Mouse (Mus musculus) heart, embryonic 13.5 days (tissue): Measurements from ENCODE around the gene Ccdc78. TPM values are rescaled to one million over a fixed set of nuclear protein-coding genes. Genes with fewer than 3 reads are reported as not detected.
"Not testable (repeated sequence)": the region's sequence is repeated elsewhere in the genome, so short reads cannot be mapped to it uniquely, and the experiment has no call there.

ENCODE experiments used
- ATAC-seq: fragments of 200-750 bp; cut with Nextera tagmentation; 2 replicates; pipeline ENCODE4 v1.8.0; 2017; ENCODE audit warnings: moderate TSS enrichment; ENCODE audit not compliant: insufficient number of reproducible peaks, low FRiP score, low TSS enrichment; ENCODE audit errors: extremely low read depth
- H3K27ac ChIP-seq: fragments of 300-500 bp; sonication (generic); replicated peaks from 2 replicates; pipeline ENCODE4 v1.5.1; 2015; ENCODE audit warnings: moderate library complexity, mild to moderate bottlenecking, inconsistent platforms
- H3K27me3 ChIP-seq: fragments of 300-500 bp; sonication (generic); replicated peaks from 2 replicates; pipeline ENCODE4 v1.6.1; 2015; ENCODE audit warnings: mild to moderate bottlenecking, inconsistent platforms
- H3K36me3 ChIP-seq: fragments of 300-500 bp; sonication (generic); 2 replicates; pipeline ENCODE4 v1.6.1; 2015; ENCODE audit warnings: mild to moderate bottlenecking, inconsistent platforms
- H3K4me1 ChIP-seq: fragments of 300-500 bp; sonication (generic); 2 replicates; pipeline ENCODE4 v1.6.1; 2015; ENCODE audit warnings: inconsistent platforms
- H3K4me2 ChIP-seq: fragments of 300-500 bp; sonication (generic); 2 replicates; pipeline ENCODE4 v1.6.1; 2015; ENCODE audit warnings: inconsistent platforms, mild to moderate bottlenecking, moderate library complexity
- H3K4me3 ChIP-seq: fragments of 300-500 bp; sonication (generic); 2 replicates; pipeline ENCODE4 v1.5.1; 2015; ENCODE audit warnings: moderate library complexity, mild to moderate bottlenecking, inconsistent platforms
- H3K9ac ChIP-seq: fragments of 300-500 bp; sonication (generic); 2 replicates; pipeline ENCODE4 v1.6.1; 2015; ENCODE audit warnings: inconsistent platforms, mild to moderate bottlenecking, moderate library complexity
- H3K9me3 ChIP-seq: fragments of 300-500 bp; sonication (generic); 2 replicates; pipeline ENCODE4 v1.6.1; 2016; ENCODE audit warnings: inconsistent platforms
- WGBS: fragments of 180-500 bp; shearing (Covaris S2); methylation state at CpG from one replicate; pipeline ENCODE4 v1.1.7; 2015; ENCODE audit warnings: mixed read lengths; 5-methylcytosine and 5-hydroxymethylcytosine counted together
- polyA plus RNA-seq: library from polyadenylated mRNA; unstranded; fragments of >200 nt; fragmentation: Nextera tagmentation; extraction: Ambion mirVana; gene quantifications from 2 replicates; pipeline ENCODE4 v1.2.1, GENCODE M21; 2015

Ccdc78 gene
- polyA plus RNA-seq, 1 experiment from 2014 or later = 0.17 TPM

DNA sequence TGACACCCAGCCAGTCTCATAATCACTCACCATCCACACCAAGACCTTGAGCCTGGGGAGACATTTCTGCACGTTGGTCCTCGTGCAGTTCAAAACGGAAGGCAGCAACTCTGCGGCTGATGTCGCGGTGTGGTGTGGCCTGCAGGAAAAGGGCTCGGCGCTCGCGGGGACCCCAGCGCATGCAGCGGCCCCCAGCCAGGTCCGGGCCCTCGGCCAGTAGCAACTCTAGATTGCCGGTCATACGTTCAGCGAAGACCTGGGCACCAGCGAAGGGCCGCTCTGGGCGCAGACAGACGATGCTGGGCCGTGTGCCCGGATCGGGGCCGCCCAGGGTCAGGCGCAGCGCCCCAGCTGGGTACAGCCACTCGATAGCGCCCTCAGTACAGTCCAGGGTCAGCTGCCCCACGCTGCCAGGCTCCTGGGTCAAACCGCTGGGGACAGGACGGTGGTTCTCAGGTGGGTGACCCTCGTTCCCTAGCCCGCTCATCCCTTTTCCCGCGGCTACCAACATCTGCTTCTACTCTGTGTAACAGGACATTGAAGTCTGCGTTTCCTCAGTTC lies 9.9 kb downstream of the Ccdc78 start:
- Histone ChIP-seq H3K27me3 (no peaks in the 10 kb centered on the region; the same call in 1 of the 2 replicates), H3K27ac (no peak overlapping the region), H3K4me1 (peaks cover 44% of the 10 kb centered on the region), H3K36me3 (no peaks in the 10 kb centered on the region), H3K9ac (peak overlapping the region; percentile 85), H3K9me3 (no peaks in the 10 kb centered on the region), H3K4me2 (peak overlapping the region; percentile 97), H3K4me3 (peak overlapping the region; percentile 77)
- 3% methylated on average over 37 of the region's 37 CpGs for WGBS
- no peak for ATAC-seq

DNA sequence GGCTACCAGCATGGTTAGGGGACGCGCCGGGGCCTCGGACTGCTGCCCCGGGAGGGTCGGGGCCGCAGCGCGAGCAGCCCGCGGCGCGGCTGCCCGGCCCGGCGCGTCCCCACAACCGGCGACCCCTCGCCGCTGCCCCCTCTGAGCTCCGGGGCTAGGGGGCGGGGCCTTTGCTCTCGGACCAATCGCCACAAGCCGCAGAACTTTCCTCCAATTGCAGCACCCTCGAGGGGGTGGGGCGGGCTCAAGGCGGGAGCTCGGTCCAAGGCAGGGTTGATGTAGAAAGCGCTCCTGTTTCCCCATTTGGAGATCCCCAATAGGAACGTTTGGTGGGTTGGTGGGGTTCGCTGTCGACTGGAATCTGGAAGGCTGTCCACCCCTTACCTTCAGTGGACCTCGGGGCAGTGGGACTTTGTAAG lies 10.6 kb downstream of the Ccdc78 start, which contains the start of gene Metrn:
TSS of gene Metrn (minus strand) at position 186 of the 419 bp plus-strand sequence.
- ATAC-seq = no peak
- H3K4me3 ChIP-seq = peak within 1 kb of the TSS; percentile 77
- H3K36me3 ChIP-seq = no peaks in the 10 kb centered on the region
- peak within 1 kb of the TSS; percentile 97 for H3K4me2 ChIP-seq
- H3K27ac ChIP-seq = no peak within 1 kb of the TSS
- peak within 1 kb of the TSS; percentile 85 for H3K9ac ChIP-seq
- peaks cover under 1% of the 10 kb centered on the region; the same call in 1 of the 2 replicates for H3K27me3 ChIP-seq
- H3K4me1 ChIP-seq = peaks cover 41% of the 10 kb centered on the region
- under 1% methylated on average over 35 of the region's 35 CpGs for WGBS
- no peaks in the 10 kb centered on the region for H3K9me3 ChIP-seq

DNA sequence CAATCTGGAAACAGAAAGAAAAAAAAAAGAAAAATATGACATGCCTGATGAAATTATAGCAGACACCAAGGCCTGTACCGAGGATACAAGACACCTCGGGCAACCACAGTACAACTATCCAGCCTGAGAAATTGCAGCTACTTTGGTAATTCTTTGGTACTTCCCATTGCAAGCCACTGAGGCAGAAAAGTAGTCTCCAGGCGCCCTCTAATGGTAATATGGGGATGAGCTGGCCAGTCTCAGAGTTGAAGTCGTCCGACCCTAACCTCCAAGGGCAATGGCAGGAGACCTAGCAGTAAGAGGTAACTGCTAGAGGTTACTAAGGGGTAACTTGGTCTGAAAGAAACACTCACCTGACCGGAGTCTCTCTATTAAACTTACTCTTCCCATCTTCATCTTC lies 14.6 kb downstream of the Ccdc78 start:
- no peak overlapping the region for H3K4me2 ChIP-seq
- H3K36me3 ChIP-seq = no peaks in the 10 kb centered on the region
- no peaks in the 10 kb centered on the region for H3K9me3 ChIP-seq
- H3K4me1 ChIP-seq = peaks cover 27% of the 10 kb centered on the region
- WGBS = 5% methylated on average over 6 of the region's 6 CpGs
- no peak overlapping the region for H3K4me3 ChIP-seq
- peaks cover 14% of the 10 kb centered on the region for H3K27me3 ChIP-seq
- no peak overlapping the region for H3K9ac ChIP-seq
- no peak overlapping the region for H3K27ac ChIP-seq
- no peak for ATAC-seq

DNA sequence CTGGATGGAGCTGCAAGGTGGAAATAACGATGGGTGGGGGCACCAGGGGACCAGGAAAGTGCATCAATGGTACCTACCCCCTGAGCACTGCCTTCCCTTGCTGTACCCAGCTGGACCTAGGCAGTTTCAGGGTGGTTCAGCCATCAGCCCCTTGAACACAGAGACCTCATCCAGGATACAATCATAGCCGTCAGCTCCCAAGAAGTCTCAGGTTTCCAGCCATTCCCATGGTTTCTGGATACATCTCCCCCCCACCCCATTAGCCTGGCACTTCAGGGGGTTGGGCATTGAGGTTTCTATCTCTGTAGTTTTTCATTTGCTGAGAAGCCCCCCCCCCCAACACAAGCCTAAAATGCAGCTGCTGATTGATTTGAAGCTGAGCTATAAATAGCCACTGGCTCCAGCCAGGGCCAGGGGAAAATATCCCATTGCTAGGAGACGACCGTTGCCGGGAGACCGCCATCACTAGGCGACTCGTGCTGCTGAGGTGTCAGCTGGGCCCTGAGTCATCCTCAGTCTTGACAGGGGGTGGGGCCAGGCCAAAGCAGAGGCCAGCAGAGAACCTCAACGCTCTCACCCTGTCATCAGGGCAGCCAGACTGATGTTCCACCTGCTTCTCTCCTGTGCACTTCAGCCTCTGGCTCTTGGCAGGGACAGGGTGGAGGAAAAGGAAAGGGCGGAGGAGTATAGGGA lies 16.6 kb downstream of the Ccdc78 start:
- Histone ChIP-seq H3K4me1 (peaks cover 15% of the 10 kb centered on the region), H3K9me3 (no peaks in the 10 kb centered on the region), H3K27me3 (peaks cover 23% of the 10 kb centered on the region), H3K4me3 (no peak overlapping the region), H3K27ac (peak overlapping the region; percentile 61), H3K9ac (peak overlapping the region; percentile 50), H3K4me2 (peak overlapping the region; percentile 45), H3K36me3 (no peaks in the 10 kb centered on the region)
- peak; percentile 75; the same call in 1 of the 2 replicates for ATAC-seq
- WGBS = 7% methylated on average over 10 of the region's 10 CpGs

DNA sequence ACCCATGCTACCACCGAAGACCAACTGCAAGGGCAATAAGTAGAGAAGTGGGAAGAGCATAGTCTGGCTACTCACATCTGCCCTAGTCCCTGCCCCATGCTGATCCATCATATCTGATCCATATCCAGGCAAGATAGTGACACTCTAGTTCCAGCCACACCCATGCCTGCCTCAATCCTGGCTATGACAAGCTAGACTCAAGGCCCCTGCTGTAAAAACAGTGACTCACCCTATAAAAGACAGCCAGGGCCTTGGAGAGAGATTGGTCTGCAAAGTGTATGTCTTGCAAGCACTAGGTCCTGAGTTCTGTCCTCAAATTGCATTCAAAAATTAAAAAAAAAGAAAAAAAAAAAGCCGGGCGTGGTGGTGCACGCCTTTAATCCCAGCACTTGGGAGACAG lies 20.1 kb downstream of the Ccdc78 start:
- 82% methylated on average over 4 of the region's 4 CpGs for WGBS

DNA sequence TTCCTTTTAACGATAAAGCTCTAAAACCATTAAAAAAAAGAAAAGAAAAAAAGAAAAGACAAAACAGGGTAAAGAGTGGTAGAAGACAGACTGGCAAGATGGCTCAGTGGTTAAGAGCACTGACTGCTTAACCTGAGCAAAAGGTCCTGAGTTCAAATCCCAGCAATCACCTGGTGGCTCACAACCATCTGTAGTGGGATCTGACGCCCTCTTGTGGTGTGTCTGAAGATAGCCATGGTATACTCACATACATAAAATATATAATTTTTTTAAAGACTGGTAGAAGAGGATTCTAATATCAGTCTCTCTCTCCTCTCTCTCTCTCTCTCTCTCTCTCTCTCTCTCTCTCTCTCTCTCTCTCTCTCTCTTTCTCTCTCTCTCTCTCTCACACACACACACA lies 21.1 kb downstream of the Ccdc78 start:
- H3K9me3 ChIP-seq, H3K4me3 ChIP-seq, H3K36me3 ChIP-seq, H3K27ac ChIP-seq, H3K9ac ChIP-seq, H3K4me2 ChIP-seq, ATAC-seq: not testable (repeated sequence)
- peaks cover 25% of the 10 kb centered on the region for H3K4me1 ChIP-seq
- peaks cover 63% of the 10 kb centered on the region for H3K27me3 ChIP-seq
- 57% methylated on average over 2 of the region's 2 CpGs for WGBS

More for the DNA sequence above, 20.1 kb downstream of the Ccdc78 start:
- Histone ChIP-seq H3K27me3 (peaks cover 58% of the 10 kb centered on the region), H3K9ac (no peak overlapping the region), H3K4me2 (no peak overlapping the region), H3K36me3 (no peaks in the 10 kb centered on the region), H3K4me1 (peaks cover 30% of the 10 kb centered on the region), H3K27ac (no peak overlapping the region), H3K4me3 (no peak overlapping the region), H3K9me3 (no peaks in the 10 kb centered on the region)
- ATAC-seq = no peak

DNA sequence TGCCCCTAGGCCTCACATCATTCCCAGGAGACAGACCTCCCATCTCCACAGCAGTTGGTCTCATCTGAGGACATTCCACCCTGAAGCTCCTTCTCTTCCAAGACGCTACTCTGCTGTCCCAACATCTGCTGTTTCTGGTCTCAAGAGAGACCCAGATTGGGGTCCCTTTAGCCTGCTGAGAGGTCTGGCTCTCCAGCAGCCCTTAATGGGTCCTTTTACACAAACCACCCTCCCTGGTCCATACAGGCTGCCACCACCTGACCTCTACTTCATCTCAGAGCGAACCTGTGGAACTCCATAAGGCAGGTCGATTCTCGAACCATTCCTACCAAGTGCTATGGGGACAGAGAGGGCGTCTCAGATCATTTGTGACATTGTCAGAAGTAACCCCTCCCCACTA lies 21.6 kb downstream of the Ccdc78 start:
- H3K4me3 ChIP-seq = peak overlapping the region; percentile 72
- H3K27me3 ChIP-seq = peaks cover 68% of the 10 kb centered on the region

DNA sequence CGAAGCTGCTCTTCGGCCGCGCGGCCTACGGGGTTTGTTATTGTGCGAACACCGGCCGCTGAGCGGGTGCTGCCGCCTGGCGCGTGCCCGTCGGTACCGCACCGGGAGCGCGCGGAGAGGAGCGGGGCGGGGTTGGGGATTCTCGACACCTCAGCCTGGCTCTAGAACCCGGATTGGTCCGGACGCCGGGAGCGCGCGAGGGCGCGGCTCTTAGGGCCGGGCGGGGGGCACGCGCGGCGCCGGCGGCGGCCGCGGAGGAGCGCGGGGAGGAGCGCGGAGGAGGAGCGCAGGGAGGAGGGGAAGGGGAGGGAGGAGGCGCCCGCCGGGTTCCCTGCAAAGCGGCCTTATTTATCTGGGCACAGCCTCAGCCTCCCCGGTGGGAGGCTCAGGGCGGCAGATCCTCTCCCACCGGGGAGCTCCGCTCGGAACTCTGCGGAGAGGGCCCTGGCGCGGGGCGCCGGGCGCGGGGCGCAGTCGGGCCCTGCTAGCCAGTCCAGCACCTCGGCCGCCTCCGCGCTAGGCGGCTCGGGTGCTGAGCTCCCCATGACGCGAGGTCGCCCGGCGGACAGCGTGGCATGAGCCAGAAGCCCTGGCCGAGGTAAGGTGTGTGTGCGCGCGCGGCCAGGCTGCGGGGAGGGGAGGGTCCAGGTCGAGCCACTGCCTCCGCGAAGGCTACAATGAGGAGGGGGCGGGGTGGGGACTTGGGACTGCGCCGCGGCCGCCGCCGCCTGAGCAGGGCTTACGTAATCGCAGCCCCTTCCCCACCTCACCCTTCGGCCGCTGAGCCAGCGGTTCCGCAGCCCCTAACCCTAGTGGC lies 22.6 kb downstream of the Ccdc78 start, which contains the start of gene Fbxl16:
TSS of gene Fbxl16 (plus strand) at position 297 of the 817 bp plus-strand sequence.
- no peak within 1 kb of the TSS for H3K27ac ChIP-seq
- H3K4me2 ChIP-seq = peak within 1 kb of the TSS; percentile 99
- peak within 1 kb of the TSS; percentile 72 for H3K9ac ChIP-seq
- H3K4me1 ChIP-seq = peaks cover 20% of the 10 kb centered on the region
- no peaks in the 10 kb centered on the region for H3K36me3 ChIP-seq
- peaks cover 72% of the 10 kb centered on the region for H3K27me3 ChIP-seq
- no peaks in the 10 kb centered on the region for H3K9me3 ChIP-seq
- WGBS = under 1% methylated on average over 88 of the region's 100 CpGs
- peak; percentile 61; the same call in 1 of the 2 replicates for ATAC-seq
- peak within 1 kb of the TSS; percentile 72 for H3K4me3 ChIP-seq

More for the DNA sequence above, 21.6 kb downstream of the Ccdc78 start:
- ATAC-seq = no peak
- H3K9ac ChIP-seq = no peak overlapping the region; the same call in 1 of the 2 replicates
- no peaks in the 10 kb centered on the region for H3K36me3 ChIP-seq
- peak overlapping the region; percentile 99 for H3K4me2 ChIP-seq
- WGBS = 33% methylated on average over 5 of the region's 5 CpGs
- H3K9me3 ChIP-seq = no peaks in the 10 kb centered on the region
- peaks cover 21% of the 10 kb centered on the region for H3K4me1 ChIP-seq
- H3K27ac ChIP-seq = no peak overlapping the region

DNA sequence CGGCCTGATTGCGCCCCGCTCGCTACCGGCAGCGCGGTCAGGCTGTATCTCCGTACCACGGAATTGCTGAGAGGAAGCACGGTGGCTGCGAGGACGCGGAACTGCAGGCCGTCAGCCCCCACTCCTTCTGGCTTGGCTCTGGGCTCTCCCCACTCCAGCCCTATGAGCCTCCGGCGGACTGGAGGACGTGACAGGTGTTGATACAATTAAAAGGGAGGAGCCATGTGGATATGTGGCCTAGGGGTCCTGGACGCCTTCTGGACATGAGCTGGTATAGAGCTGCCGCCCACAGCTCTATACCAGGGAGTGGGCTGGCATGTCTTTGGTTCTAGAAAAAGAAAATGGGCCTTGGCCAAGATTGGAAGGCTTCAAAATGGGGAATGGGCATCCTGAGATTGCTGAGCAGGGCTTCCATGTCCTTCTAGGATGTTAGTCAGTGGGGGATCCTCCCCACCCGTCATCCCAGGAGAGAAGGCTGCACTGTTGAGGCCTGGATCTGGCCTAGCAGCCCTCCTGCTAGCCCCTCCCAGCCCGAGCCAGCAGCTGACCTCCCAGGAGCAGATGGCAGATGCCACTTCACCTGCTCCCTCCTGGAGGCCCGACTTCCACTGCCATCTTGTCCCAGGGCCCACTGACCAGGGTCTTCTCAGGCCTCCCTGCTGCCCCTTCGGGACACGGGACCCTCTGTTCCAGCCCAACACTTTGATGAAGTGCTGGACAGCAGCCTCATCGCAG lies 23.4 kb downstream of the Ccdc78 start:
- peak overlapping the region; percentile 99 for H3K4me2 ChIP-seq
- peaks cover 79% of the 10 kb centered on the region for H3K27me3 ChIP-seq
- H3K4me1 ChIP-seq = peaks cover 20% of the 10 kb centered on the region
- no peaks in the 10 kb centered on the region for H3K9me3 ChIP-seq
- no peaks in the 10 kb centered on the region for H3K36me3 ChIP-seq
- peak overlapping the region; percentile 72 for H3K4me3 ChIP-seq
- WGBS = 14% methylated on average over 24 of the region's 25 CpGs
- H3K27ac ChIP-seq = no peak overlapping the region
- no peak for ATAC-seq
- H3K9ac ChIP-seq = peak overlapping the region; percentile 72

DNA sequence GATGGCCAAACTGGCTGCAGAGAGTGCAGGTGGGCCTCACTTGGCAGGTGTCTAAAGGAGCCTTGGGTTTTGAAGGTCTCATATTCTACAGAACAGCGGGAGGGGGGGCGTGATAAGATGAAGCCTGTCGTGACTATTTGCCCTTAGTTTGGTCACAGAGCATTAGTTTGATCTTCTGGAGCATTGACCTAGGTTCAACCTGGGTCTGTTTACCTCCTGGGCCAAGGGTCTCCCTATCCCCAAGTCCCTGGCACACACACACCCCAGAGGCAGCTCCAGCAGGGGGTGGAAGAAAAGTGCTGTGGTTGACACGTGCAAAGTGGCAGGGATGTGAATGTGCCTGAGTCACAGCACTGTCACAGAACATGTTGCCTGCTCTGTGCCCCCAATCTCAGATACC lies 24.5 kb downstream of the Ccdc78 start:
- Histone ChIP-seq H3K4me2 (no peak overlapping the region), H3K9me3 (no peaks in the 10 kb centered on the region), H3K9ac (no peak overlapping the region), H3K4me3 (no peak overlapping the region), H3K4me1 (peaks cover 20% of the 10 kb centered on the region), H3K36me3 (no peaks in the 10 kb centered on the region), H3K27me3 (peaks cover 86% of the 10 kb centered on the region), H3K27ac (no peak overlapping the region)
- 55% methylated on average over 4 of the region's 4 CpGs for whole genome bisulfite sequencing
- no peak for ATAC-seq
